Mouse (Mus musculus) MEL (cell line): ENCODE results near the gene Ryr2. TPM values are rescaled to one million over a fixed set of nuclear protein-coding genes. Genes with fewer than 3 reads are reported as not detected.

Experiments
- DNase-seq: peaks from one replicate; pipeline ENCODE4 v3.0.0; 2011; ENCODE audit warnings: low read depth, low spot score
- H3K27ac ChIP-seq: 2 replicates; pipeline ENCODE4 v1.5.1; 2012; ENCODE audit warnings: low read depth, mild to moderate bottlenecking, control low read depth, low read length, moderate library complexity; ENCODE audit not compliant: control insufficient read depth
- H3K27me3 ChIP-seq, 2 experiments: fragments of 150-350 bp in 1 of 2; sonication (generic) in 1 of 2; 2 replicates each; pipeline ENCODE4 v1.6.1; 2012; ENCODE audit warnings: low read length in 2 of 2, mild to moderate bottlenecking in 2 of 2, improper control_type of control experiment in 1 of 2, moderate library complexity in 1 of 2; ENCODE audit not compliant: insufficient read depth in 2 of 2, control insufficient read depth in 1 of 2
- H3K36me3 ChIP-seq, 2 experiments: 2 replicates each; pipeline ENCODE4 v1.6.1; 2012 to 2014; ENCODE audit warnings: low read length in 2 of 2, improper control_type of control experiment in 1 of 2, inconsistent platforms in 1 of 2, mild to moderate bottlenecking in 1 of 2; ENCODE audit not compliant: insufficient read depth in 2 of 2, control insufficient read depth in 1 of 2
- H3K4me1 ChIP-seq, 2 experiments: fragments of 150-350 bp in 1 of 2; sonication (generic) in 1 of 2; 2 replicates each; pipeline ENCODE4 v1.6.1; 2012; ENCODE audit warnings: low read length in 2 of 2, improper control_type of control experiment in 1 of 2, mild to moderate bottlenecking in 1 of 2; ENCODE audit not compliant: insufficient read depth in 2 of 2, control insufficient read depth in 1 of 2
- H3K4me3 ChIP-seq, 2 experiments: fragments of 150-350 bp in 1 of 2; sonication (generic) in 1 of 2; 2 replicates each; pipeline ENCODE4 v1.5.1; 2012; ENCODE audit warnings: low read depth in 2 of 2, low read length in 2 of 2, mild to moderate bottlenecking in 2 of 2, moderate library complexity in 2 of 2, control low read depth in 1 of 2, improper control_type of control experiment in 1 of 2; ENCODE audit not compliant: control insufficient read depth in 1 of 2, insufficient read depth in 1 of 2
- H3K79me2 ChIP-seq: 2 replicates; pipeline ENCODE4 v1.6.1; 2012; ENCODE audit warnings: mild to moderate bottlenecking, low read length, moderate library complexity; ENCODE audit not compliant: control insufficient read depth, poor library complexity, insufficient read depth
- H3K9ac ChIP-seq: 2 replicates; pipeline ENCODE4 v1.6.1; 2012; ENCODE audit warnings: low read depth, mild to moderate bottlenecking, control low read depth, low read length, moderate library complexity; ENCODE audit not compliant: control insufficient read depth, poor library complexity, severe bottlenecking
- H3K9me3 ChIP-seq: fragments of 150-350 bp; sonication (generic); replicated peaks from 2 replicates; pipeline ENCODE4 v1.6.1; 2012; ENCODE audit warnings: mild to moderate bottlenecking, low read length, improper control_type of control experiment, moderate library complexity; ENCODE audit not compliant: insufficient read depth
- CHD1 ChIP-seq: IDR thresholded peaks from 2 replicates; pipeline ENCODE4 v1.6.1; 2012; ENCODE audit warnings: low read depth, mild to moderate bottlenecking, inconsistent platforms, low read length, improper control_type of control experiment
- E2F4 ChIP-seq: IDR thresholded peaks from 2 replicates; pipeline ENCODE4 v1.6.1; 2011; ENCODE audit warnings: low read depth, low read length, improper control_type of control experiment, borderline replicate concordance
- ELF1 ChIP-seq: IDR thresholded peaks from 2 replicates; pipeline ENCODE4 v1.6.1; 2014; ENCODE audit warnings: low read depth, mild to moderate bottlenecking, inconsistent platforms, low read length, improper control_type of control experiment, moderate library complexity
- KAT2A ChIP-seq: conservative IDR thresholded peaks from 2 replicates; pipeline ENCODE4 v1.6.1; 2012; ENCODE audit warnings: low read depth, low read length, improper control_type of control experiment, inconsistent platforms
- MAX ChIP-seq: IDR thresholded peaks from 2 replicates; pipeline ENCODE4 v1.6.1; 2011; ENCODE audit warnings: low read length, improper control_type of control experiment
- MAZ ChIP-seq: IDR thresholded peaks from 2 replicates; pipeline ENCODE4 v1.6.1; 2012; ENCODE audit warnings: low read depth, mild to moderate bottlenecking, inconsistent platforms, low read length, improper control_type of control experiment
- RCOR1 ChIP-seq: IDR thresholded peaks from 2 replicates; pipeline ENCODE4 v1.6.1; 2012; ENCODE audit warnings: low read depth, mild to moderate bottlenecking, inconsistent platforms, low read length, improper control_type of control experiment
- SMC3 ChIP-seq: IDR thresholded peaks from 2 replicates; pipeline ENCODE4 v1.6.1; 2011; ENCODE audit warnings: low read depth, low read length, improper control_type of control experiment
- TAL1 ChIP-seq: IDR thresholded peaks from 2 replicates; pipeline ENCODE4 v1.6.1; 2012; ENCODE audit warnings: mild to moderate bottlenecking, inconsistent platforms, low read length, moderate library complexity, mixed read lengths
- TCF12 ChIP-seq: IDR thresholded peaks from 2 replicates; pipeline ENCODE4 v1.6.1; 2014; ENCODE audit warnings: low read depth, mild to moderate bottlenecking, inconsistent platforms, low read length, improper control_type of control experiment, moderate library complexity
- UBTF ChIP-seq: IDR thresholded peaks from 2 replicates; pipeline ENCODE4 v1.6.1; 2012; ENCODE audit warnings: low read depth, mild to moderate bottlenecking, inconsistent platforms, low read length, improper control_type of control experiment, moderate library complexity, borderline replicate concordance; ENCODE audit not compliant: insufficient read depth
- USF2 ChIP-seq, 2 experiments: IDR thresholded peaks; 2 replicates each; pipeline ENCODE4 v1.6.1; 2011 to 2012; ENCODE audit warnings: improper control_type of control experiment in 2 of 2, low read length in 2 of 2, borderline replicate concordance in 1 of 2, inconsistent platforms in 1 of 2, low read depth in 1 of 2, mild to moderate bottlenecking in 1 of 2; ENCODE audit not compliant: insufficient read depth in 1 of 2
- ZKSCAN1 ChIP-seq: IDR thresholded peaks from 2 replicates; pipeline ENCODE4 v1.6.1; 2012; ENCODE audit warnings: low read depth, mild to moderate bottlenecking, inconsistent platforms, low read length, improper control_type of control experiment, moderate library complexity
- polyA plus RNA-seq, 2 experiments: library from polyadenylated mRNA; stranded (reverse) in 1 of 2; unstranded in 1 of 2; fragments of >175 nt in 1 of 2; fragments of >200 nt in 1 of 2; gene quantifications; 2 replicates each; pipeline versions ENCODE4 v1.2.1 to v1.2.4; 2012; ENCODE audit warnings: low replicate concordance in 2 of 2, low read depth in 1 of 2; ENCODE audit not compliant: insufficient read length in 2 of 2, insufficient read depth in 1 of 2, missing spikeins in 1 of 2
- total RNA-seq: library from RNA; depleted of rRNA; stranded (reverse); fragments of 300-350 nt; gene quantifications from 2 replicates; pipeline ENCODE4 v1.2.3, GENCODE M21; 2012

Gene Ryr2
- total and polyA plus RNA-seq, 3 experiments: 0.04 TPM; not detected in 2

DNA sequence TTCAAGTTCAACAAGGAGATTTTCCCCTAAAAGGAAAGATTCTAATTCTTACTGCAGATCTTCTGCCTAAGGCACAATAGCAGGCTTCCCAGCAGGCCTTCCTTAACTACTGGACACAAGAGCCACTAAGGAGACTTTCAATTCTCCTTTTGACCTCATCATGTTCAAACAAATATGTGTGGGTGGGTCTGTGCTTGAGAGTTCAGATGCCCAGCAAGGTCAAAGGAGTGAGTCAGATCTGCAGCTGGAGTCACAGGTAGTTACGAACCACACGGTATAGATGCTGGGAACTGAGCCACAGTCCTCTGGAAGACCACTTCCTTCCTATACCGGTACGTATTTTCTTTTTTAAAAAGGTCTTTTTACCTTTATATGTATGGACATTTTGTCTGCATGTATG, 198.6 kb downstream of the Ryr2 start:
- Histone ChIP-seq H3K36me3 (no peaks in the 10 kb centered on the region), H3K9me3 (no peaks in the 10 kb centered on the region)
- no peak for TF ChIP-seq KAT2A

DNA sequence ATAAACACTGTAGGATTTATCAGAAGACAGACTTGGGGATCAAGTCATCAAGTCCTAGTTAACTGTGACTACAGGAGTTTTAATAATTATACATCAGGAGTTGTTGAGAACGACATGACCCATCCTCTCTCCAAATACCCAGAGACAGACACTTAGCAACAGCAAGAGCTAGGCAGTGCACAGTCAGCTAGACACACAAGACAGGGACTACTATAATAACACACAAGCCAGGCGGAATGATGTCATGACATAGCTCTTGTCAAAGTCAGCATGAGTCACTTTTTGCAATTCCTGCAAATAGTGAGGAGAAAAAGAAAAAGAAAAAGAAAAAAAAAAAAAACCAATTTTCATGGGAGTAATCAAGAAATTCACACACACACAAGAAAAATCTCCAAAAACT, 201.6 kb downstream of the Ryr2 start:
- no peak overlapping the region for H3K4me3 ChIP-seq
- no peak for DNase-seq
- H3K27me3 ChIP-seq: no peaks in the 10 kb centered on the region
- no peaks in the 10 kb centered on the region for H3K79me2 ChIP-seq
- no peak overlapping the region for H3K9ac ChIP-seq
- no peaks in the 10 kb centered on the region for H3K36me3 ChIP-seq
- H3K4me1 ChIP-seq: no peaks in the 10 kb centered on the region
- H3K27ac ChIP-seq: no peak overlapping the region
- TF ChIP-seq USF2 (IDR thresholded peaks at IDR 0.05; ENCODE audit: borderline replicate concordance in 1 of 2, insufficient read depth in 1 of 2, low read depth in 1 of 2, low read length in 2 of 2) (no peak), CHD1 (no peak), RCOR1 (no peak), ZKSCAN1 (no peak)
- H3K9me3 ChIP-seq: no peaks in the 10 kb centered on the region

More for the DNA sequence above, 198.6 kb downstream of the Ryr2 start:
- Histone ChIP-seq H3K4me1 (no peaks in the 10 kb centered on the region), H3K4me3 (no peak overlapping the region), H3K27ac (no peak overlapping the region), H3K9ac (no peak overlapping the region), H3K27me3 (no peaks in the 10 kb centered on the region), H3K79me2 (no peaks in the 10 kb centered on the region)
- DNase-seq: no peak

DNA sequence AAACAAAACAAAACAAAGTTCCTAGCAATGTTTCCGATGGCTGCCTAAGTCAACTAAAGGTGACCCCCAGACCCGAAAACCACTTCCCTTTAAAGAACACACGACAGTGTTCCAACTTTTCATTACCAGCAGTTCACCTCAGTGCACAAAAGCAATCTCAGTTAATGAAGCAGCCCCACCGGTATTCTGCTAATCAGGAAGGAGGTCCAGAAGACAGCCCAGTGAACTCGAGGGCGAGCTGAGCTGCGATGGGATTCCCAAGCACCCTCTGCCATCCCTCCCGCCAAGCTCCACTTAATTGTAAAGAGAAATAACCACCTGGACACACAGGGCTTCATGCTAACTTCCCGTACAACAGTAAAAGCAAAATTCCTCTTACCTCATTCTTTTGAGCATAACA, 203.5 kb downstream of the Ryr2 start:
- Histone ChIP-seq H3K4me1 (no peaks in the 10 kb centered on the region), H3K4me3 (no peak overlapping the region)
- TF ChIP-seq SMC3 (no peak), UBTF (no peak), MAX (no peak), CHD1 (no peak), ELF1 (no peak), TCF12 (no peak), E2F4 (no peak), MAZ (no peak), TAL1 (no peak)

More for the DNA sequence above, 203.5 kb downstream of the Ryr2 start:
- Histone ChIP-seq H3K27me3 (no peaks in the 10 kb centered on the region), H3K9me3 (no peaks in the 10 kb centered on the region), H3K79me2 (no peaks in the 10 kb centered on the region), H3K27ac (no peak overlapping the region), H3K36me3 (no peaks in the 10 kb centered on the region), H3K9ac (no peak overlapping the region)
- no peak for DNase-seq
